Mouse (Mus musculus) erythroblast, adult 5-6 weeks (primary cell): Measurements from ENCODE around the gene Mblac2. TPM values are rescaled to one million over a fixed set of nuclear protein-coding genes. Genes with fewer than 3 reads are reported as not detected.

Experiments
- ATAC-seq: replicated peaks from 2 replicates; pipeline ENCODE4 v1.8.0; 2016; ENCODE audit warnings: moderate number of reproducible peaks, mild to moderate bottlenecking, moderate TSS enrichment, inconsistent platforms; ENCODE audit not compliant: poor library complexity, low FRiP score, severe bottlenecking
- total RNA-seq, 2 experiments: library from RNA; stranded (forward) in 1 of 2; stranded (reverse) in 1 of 2; fragments of 150-400 nt in 1 of 2; fragments of 200-764, 138-1000 nt in 1 of 2; gene quantifications; 2 replicates each; pipeline versions ENCODE4 v1.2.3 to v1.2.4; 2015 to 2017; ENCODE audit warnings: low replicate concordance in 2 of 2

Mblac2 gene
- total RNA-seq, 2 experiments from 2014 or later, result 0.19 to 1.1 TPM

- no peak for ATAC-seq
Measured at GRCm38 (mm10) chr13:81729102-81729501, 18.0 kb downstream of the Mblac2 start.

GRCm38 (mm10) chr13:81730362-81730761 is 19.2 kb downstream of the Mblac2 start:
- no peak for ATAC-seq

- ATAC-seq, result no peak
Measured at GRCm38 (mm10) chr13:81736606-81737005, 25.5 kb downstream of the Mblac2 start.

- ATAC-seq, result peak; percentile 81
Measured at GRCm38 (mm10) chr13:81740898-81741297, 29.8 kb downstream of the Mblac2 start.

DNA sequence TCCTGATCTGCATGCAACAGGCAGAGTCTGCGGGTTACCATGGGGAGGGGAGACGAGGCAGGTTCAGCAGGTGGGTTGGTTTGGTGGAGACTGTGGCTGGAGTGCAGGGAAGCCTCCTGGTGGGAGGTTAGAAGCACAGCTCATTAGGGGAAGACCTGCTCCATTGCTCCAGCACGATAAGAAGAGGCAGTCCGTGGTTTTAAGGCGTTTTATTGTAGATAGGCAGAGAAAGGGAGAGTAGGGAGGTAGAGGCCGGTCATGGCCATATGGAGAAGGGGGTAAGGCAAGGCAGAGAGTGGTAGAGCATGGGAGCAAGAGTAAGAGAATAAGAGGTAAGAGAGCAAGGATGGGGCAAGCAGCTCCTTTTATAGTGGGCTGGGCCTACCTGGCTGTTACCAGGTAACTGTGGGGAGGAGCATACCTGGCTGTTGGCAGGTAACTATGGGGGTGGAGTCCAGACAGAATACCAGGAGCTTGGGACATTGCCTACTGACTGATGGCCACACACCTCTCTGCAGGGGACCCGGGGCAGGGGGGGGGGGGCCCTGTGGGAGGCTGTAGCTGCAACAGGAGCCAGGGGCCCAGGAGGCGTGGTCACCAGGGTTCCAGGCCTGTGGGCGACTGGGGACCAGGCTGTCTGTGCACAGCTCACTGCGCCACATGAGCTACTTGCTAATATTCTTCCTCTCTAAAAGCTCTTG is 32.4 kb downstream of the Mblac2 start:
- ATAC-seq, result 0 out of 2 replicates have a peak, but pooled peaks have one; percentile 37

GRCm38 (mm10) chr13:81744092-81744396 is 32.9 kb downstream of the Mblac2 start:
- ATAC-seq, result no peak

DNA sequence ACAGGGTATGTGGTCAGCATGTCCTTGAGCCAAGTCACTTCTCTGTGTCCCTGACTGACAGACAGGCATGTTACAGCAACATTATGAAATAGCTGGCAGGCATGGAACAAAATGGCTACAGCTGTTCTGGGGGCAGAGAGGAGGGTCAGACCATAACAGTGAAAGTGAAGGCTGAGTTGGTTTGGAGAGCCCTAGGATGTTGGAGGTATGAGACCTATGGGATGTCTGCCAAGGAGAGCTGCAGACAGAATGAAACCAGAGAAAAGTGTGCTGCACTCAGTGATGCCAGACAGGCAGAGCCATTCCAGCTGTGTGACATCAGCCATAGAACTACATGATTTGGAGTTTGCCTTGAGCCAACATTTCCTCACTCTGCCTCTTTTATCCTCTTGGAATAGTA is 43.7 kb downstream of the Mblac2 start:
- ATAC-seq, result no peak

GRCm38 (mm10) chr13:81755324-81755723 is 44.2 kb downstream of the Mblac2 start:
- ATAC-seq, result no peak

- no peak for ATAC-seq
Measured at GRCm38 (mm10) chr13:81757058-81757660, 46.0 kb downstream of the Mblac2 start.

GRCm38 (mm10) chr13:81760379-81760778 is 49.2 kb downstream of the Mblac2 start:
- no peak for ATAC-seq

DNA sequence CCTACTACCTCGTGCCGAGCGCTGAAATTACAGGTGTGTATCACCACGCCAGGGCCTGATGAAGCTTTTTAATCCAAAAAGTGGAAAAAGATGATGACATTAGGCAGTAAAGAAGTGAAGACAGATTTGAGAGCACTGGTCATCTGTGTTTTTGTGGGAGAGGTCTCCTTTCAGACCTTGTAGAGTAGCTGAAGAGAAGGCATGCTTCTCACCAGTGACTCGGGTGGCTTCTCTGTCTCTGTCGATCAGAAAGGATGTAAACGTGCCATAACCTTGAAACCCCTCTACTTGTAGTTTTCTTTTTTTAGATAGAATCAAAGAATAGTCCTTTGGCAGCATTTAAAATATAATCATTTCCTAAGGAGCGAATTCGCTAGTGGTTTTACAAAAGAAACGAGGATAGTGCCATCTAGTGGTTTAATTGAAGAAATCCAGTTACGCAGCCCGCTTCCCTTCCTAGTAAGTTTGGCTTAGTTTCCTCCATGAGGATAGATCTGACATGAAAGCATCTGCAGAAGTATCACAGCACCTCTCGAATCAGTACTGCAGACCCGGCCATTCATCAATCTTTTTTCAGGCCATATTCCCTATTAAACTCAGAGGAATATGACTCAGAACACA is 50.5 kb downstream of the Mblac2 start:
- ATAC-seq, result peak; percentile 70

DNA sequence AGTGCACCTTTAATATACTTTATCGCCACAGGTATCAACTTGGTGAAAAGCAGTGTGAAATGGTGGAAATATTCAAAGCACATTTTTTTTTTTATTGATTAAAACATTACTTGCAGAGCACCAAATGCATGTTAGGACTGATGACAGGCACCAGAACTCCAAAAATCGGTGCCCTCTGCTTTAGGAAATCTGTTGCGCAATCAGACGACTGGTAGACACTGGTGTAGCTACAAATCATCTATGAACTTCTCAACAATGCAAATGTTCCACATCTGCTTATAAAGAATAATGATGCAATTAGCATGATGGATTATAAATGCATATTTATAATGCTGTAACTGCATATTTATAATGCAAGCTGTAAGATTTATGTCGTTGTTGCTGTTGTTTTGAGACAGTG is 53.0 kb downstream of the Mblac2 start:
- no peak for ATAC-seq

DNA sequence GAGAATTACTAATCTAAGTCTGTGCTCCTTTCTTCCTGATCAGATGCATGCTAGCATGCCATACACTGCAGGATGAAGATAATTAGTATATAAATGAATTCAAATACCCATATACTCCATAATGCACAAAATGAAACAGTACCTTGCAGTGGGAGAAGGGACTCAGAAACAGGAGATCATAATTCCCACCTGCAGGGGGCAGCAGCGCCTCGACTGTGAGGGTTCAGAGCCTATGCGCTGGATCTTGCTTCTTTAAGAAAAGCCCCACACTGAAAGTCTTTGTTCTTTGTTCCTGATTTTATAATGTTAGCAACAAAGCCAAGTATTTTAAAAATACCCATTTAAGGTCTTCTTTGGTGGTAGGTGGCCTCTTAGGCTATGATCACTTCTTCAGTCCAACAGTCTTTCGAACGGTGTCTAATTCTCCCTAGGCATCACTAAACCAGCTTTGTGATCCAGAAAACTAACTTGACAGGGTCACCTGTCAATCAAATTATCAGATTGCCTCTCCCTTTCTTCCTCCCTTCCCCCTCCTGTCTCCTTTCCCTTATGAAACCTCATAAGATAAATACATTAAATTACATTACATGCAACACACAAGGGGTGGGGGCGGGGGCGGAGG is 56.0 kb downstream of the Mblac2 start:
- ATAC-seq, result peak; percentile 69; the same call in 1 of the 2 replicates

DNA sequence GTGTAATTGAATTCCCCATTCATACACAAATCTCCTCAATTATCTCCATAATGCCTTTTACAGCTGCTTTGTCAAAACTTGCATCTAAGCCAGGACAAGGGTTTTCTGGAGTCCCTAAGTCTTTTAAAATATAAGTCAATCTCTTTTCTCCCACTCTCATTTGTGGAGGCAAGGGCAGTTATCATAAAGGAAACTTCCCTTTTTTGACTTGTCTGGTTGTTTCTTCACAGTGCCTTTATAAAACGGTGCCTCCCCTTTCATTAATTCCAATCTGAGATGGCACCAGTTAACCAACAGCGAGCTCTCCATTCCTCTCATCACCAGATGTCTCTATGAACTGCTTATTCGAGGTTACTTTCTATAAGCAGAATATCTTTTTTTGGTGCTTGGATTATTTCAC is 65.1 kb downstream of the Mblac2 start:
- ATAC-seq, result no peak

- ATAC-seq, result no peak; the same call in none of the 2 replicates
Measured at GRCm38 (mm10) chr13:81782475-81782874, 71.3 kb downstream of the Mblac2 start.

GRCm38 (mm10) chr13:81782971-81783404 is 71.8 kb downstream of the Mblac2 start, which contains the start of gene Cetn3:
TSS of gene Cetn3 (plus strand) at chr13:81783077.
- peak; percentile 88 for ATAC-seq

DNA sequence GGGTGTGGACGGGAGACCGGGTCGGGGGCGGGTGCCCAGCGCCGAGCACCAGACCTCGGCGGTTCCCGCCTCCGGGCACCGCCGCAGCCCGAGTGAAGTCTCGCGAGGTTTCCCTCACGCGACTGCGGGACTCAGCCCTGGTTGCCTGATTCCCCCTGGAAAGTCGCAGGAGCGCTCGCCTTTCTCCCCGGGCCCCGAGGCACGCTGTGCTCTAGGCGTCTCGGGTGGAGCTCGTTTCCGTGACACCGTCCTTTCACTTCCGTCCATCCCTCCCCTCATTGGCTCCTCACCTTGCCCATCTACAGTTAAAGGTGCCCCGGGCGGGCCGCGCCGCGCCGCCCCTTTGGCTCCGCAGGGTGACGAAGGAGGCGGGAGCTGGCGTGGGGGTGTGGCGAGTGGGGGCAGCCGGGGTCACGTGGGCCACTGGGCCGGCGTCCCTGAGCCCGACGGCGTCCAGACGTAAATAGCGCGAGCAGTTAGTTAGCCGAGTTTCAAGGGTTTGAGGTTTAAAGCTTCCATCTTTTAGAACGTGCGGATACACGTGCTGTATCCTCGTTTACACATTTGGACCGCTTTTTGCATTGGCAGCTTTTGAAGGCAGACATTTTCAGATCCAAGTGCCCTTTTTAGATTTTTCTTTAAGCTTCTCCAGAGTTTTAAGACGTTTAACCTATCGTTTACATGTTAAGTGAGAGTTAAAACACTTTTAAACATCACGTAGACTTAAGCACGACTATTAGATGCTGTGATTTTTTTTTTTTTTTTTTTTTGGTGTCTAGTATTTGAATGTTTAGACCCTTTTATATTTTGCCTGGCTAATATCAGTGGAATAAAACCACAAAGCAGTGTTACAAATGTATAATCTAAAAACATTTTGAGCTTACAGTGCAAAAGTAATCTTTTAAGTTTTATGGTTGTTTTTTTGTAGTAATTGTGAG is 72.5 kb downstream of the Mblac2 start:
- ATAC-seq, result peak; percentile 93

GRCm38 (mm10) chr13:81785766-81786480 is 74.8 kb downstream of the Mblac2 start:
- ATAC-seq, result no peak

GRCm38 (mm10) chr13:81790160-81790559 is 79.0 kb downstream of the Mblac2 start:
- no peak for ATAC-seq
